Mouse (Mus musculus): ENCODE measurements around the gene Tctex1d2.

- no peak for TF ChIP-seq POLR2A (IDR thresholded peaks at IDR 0.05; ENCODE audit: low read depth, low read length)
- TF ChIP-seq CTCF (conservative IDR thresholded peaks at IDR 0.05; ENCODE audit: insufficient read depth, insufficient read length, low read depth, low read length) = no peak
These were observed 16.7 kb upstream of the Tctex1d2 start for GRCm38 (mm10) chr16:32402818-32403217.

Measured in kidney, adult 2 months (tissue).